Mouse (Mus musculus): ENCODE data around the gene Nr2c2ap. TPM values are rescaled to one million over a fixed set of nuclear protein-coding genes. Genes with fewer than 3 reads are reported as not detected.

Gene Nr2c2ap
- polyA plus RNA-seq, 1 experiment from 2014 or later = 18.7 TPM

DNA sequence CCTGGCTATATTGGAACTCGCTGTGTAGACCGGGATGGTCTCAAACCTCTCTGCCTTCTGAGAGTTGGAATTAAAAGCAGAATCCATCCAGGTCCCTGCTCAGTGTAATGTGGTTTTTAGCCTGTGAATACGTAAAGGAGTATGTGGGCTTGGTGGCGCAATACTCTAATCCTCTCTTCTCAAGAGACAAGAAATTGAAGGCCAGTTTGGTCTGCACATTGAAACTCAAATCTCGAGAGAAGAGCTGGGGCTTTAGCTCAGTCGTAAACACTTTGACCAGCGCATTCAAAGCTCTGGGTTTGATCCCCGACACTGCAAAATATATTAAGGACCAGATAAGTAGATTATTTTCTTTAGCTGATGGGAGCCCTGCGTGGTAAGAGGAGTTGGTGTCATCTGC, 8.8 kb downstream of the Nr2c2ap start:
- H3K27me3 ChIP-seq (replicated peaks; ENCODE audit: control insufficient read depth, insufficient read depth, low read length) = no peaks in the 10 kb centered on the region
- peak overlapping the region; percentile 72 for H3K27ac ChIP-seq (replicated peaks; ENCODE audit: low read depth, low read length)
- peaks cover 12% of the 10 kb centered on the region for H3K4me1 ChIP-seq (ENCODE audit: control insufficient read depth, insufficient read depth, low read length)
- H3K9ac ChIP-seq (ENCODE audit: low read depth, low read length) = peak overlapping the region; percentile 72
- no peaks in the 10 kb centered on the region for H3K9me3 ChIP-seq (ENCODE audit: control insufficient read depth, low read length)
- DNase-seq (ENCODE audit: low spot score) = no peak
- peaks cover 43% of the 10 kb centered on the region for H3K36me3 ChIP-seq (ENCODE audit: control insufficient read depth, insufficient read depth, low read length)
- H3K4me3 ChIP-seq (ENCODE audit: low read depth, low read length) = peak overlapping the region; percentile 56
- WGBS = 11% methylated on average over 9 of the region's 9 CpGs
- peak overlapping the region; percentile 62 for H3K4me2 ChIP-seq (ENCODE audit: low read depth, low read length)
- no peak for ATAC-seq (ENCODE audit: low read depth)

DNA sequence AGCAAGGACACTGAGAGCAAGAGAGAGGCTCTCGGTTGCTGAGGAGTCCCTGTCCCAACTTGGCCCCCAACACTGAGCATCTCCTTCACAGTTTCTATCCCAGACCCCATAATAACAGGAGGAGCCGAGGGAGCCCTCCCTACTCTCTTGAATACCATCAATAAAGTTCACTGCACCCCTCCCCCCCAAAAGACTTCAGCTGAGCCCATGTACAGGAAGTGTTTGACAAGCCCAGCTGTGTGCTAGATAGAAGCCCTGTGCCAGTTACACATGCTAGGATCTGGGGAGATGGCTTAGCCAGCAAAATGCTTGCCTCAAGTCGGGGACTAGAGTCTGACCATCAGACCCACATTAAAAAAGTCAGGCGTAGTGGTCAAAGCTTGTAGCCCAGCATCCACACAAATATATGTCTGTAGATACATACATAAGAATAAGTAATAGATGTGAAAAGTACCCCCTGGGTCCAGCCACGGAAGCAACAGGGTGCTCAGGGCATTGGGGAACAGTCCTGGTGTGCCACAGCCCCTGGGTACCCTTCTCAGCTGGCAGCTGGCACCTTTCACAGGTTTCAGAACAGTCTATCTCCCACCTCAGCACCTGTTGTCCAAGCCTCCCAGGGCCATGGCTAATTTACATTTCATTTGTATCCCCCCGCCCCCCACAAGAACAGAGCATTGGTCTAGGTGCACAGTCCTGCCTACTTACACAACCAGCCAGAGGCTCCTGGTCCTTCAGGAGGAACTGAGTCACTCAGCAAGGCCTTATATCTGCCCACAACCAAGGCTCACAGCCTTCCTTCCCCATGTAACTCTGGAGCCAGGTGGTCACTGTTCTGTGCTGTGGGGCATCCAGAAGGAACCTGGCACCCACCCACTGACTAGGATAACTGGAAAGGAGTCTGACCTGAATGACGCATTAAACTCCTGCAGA, 16.8 kb downstream of the Nr2c2ap start:
- H3K27me3 ChIP-seq (replicated peaks; ENCODE audit: control insufficient read depth, insufficient read depth, low read length) = no peaks in the 10 kb centered on the region
- WGBS = 90% methylated on average over 7 of the region's 7 CpGs
- H3K27ac ChIP-seq (replicated peaks; ENCODE audit: low read depth, low read length) = no peak overlapping the region
- ATAC-seq (ENCODE audit: low read depth) (no peak), DNase-seq (ENCODE audit: low spot score) (no peak)
- peaks cover 36% of the 10 kb centered on the region for H3K36me3 ChIP-seq (ENCODE audit: control insufficient read depth, insufficient read depth, low read length)
- no peaks in the 10 kb centered on the region for H3K9me3 ChIP-seq (ENCODE audit: control insufficient read depth, low read length)
- no peaks in the 10 kb centered on the region for H3K4me1 ChIP-seq (ENCODE audit: control insufficient read depth, insufficient read depth, low read length)
- no peak overlapping the region for H3K4me2 ChIP-seq (ENCODE audit: low read depth, low read length)
- no peak overlapping the region for H3K4me3 ChIP-seq (ENCODE audit: low read depth, low read length)
- no peak overlapping the region for H3K9ac ChIP-seq (ENCODE audit: low read depth, low read length)

DNA sequence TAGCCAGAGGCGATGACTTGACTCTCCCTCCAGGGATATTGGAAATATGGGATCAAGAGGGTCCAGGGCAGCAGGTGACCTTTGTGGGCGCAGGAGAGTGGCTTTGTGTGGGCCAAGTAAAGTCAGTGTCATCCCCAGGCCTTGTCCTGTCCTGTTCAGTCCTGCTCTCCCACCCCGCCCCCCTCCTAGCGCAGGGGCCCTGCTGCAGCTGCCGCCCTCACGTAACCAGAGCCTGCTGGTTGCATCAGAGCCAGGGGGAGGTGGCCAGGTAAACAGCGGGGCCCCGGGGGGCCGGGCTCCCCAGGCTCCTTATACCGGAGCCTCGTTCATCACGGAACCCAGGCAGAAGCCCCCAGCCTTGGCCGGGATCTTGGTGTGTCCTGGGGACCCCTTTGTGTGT, 19.0 kb downstream of the Nr2c2ap start:
- ATAC-seq (ENCODE audit: low read depth) (peak; percentile 64), DNase-seq (ENCODE audit: low spot score) (peak; percentile 64)
- 8% methylated on average over 12 of the region's 13 CpGs for WGBS
- Histone ChIP-seq H3K4me1 (ENCODE audit: control insufficient read depth, insufficient read depth, low read length) (no peaks in the 10 kb centered on the region), H3K27ac (replicated peaks; ENCODE audit: low read depth, low read length) (0 out of 2 replicates have a peak overlapping the region, but pooled peaks have one; percentile 15), H3K9ac (ENCODE audit: low read depth, low read length) (peak overlapping the region; percentile 46; the same call in 1 of the 2 replicates), H3K36me3 (ENCODE audit: control insufficient read depth, insufficient read depth, low read length) (peaks cover 22% of the 10 kb centered on the region), H3K9me3 (ENCODE audit: control insufficient read depth, low read length) (no peaks in the 10 kb centered on the region), H3K4me3 (ENCODE audit: low read depth, low read length) (no peak overlapping the region), H3K27me3 (replicated peaks; ENCODE audit: control insufficient read depth, insufficient read depth, low read length) (no peaks in the 10 kb centered on the region), H3K4me2 (ENCODE audit: low read depth, low read length) (peak overlapping the region; percentile 29; the same call in 1 of the 2 replicates)

DNA sequence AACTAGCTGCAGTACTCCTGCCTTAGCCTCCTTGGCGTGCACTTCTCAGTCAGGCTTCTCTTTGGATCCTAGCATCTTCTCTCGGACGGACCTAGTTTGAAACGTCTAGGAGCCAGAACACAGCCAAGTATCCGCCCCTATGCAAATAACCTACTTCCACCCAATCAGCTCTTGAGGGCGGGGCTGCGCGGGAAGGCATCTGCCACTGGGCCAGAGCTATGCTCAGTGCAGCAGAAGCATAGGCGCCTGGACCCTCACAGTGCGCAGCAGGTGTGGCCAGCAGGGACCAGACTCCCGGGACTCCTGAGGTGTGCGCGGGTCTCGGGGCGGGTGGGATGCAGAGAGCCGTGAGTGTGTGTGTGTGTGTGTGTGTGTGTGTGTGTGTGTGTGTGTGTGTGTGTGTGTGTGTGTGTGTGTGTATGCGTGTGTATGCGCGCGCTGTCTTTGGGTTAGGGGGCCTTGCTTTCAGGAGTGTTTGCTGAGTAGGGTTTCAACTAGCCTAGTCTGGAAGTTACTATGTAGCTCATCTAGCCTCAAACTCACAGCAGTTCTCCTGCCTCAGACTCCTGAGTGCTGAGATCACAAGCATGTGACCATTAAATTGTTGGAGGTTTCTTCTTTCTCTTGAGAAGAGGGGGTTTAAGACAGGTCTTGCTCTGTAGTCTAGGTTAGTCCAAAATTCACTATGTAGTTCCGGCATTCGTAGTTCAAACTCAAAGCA, 21.6 kb downstream of the Nr2c2ap start:
- H3K27me3 ChIP-seq (replicated peaks; ENCODE audit: control insufficient read depth, insufficient read depth, low read length) = no peaks in the 10 kb centered on the region

GRCm38 (mm10) chr8:70157240-70157800, 26.2 kb downstream of the Nr2c2ap start:
- Histone ChIP-seq H3K4me2 (ENCODE audit: low read depth, low read length) (no peak overlapping the region), H3K4me1 (ENCODE audit: control insufficient read depth, insufficient read depth, low read length) (no peaks in the 10 kb centered on the region), H3K36me3 (ENCODE audit: control insufficient read depth, insufficient read depth, low read length) (no peaks in the 10 kb centered on the region), H3K9me3 (ENCODE audit: control insufficient read depth, low read length) (no peaks in the 10 kb centered on the region), H3K4me3 (ENCODE audit: low read depth, low read length) (no peak overlapping the region), H3K27ac (replicated peaks; ENCODE audit: low read depth, low read length) (no peak overlapping the region), H3K27me3 (replicated peaks; ENCODE audit: control insufficient read depth, insufficient read depth, low read length) (no peaks in the 10 kb centered on the region), H3K9ac (ENCODE audit: low read depth, low read length) (no peak overlapping the region)
- ATAC-seq (ENCODE audit: low read depth) (no peak), DNase-seq (ENCODE audit: low spot score) (no peak)
- 87% methylated on average over 1 of the region's 1 CpGs for WGBS

More for the DNA sequence above, 21.6 kb downstream of the Nr2c2ap start:
- Histone ChIP-seq H3K4me1 (ENCODE audit: control insufficient read depth, insufficient read depth, low read length) (no peaks in the 10 kb centered on the region), H3K4me3 (ENCODE audit: low read depth, low read length) (no peak overlapping the region), H3K9ac (ENCODE audit: low read depth, low read length) (no peak overlapping the region), H3K4me2 (ENCODE audit: low read depth, low read length) (peak overlapping the region; percentile 45), H3K9me3 (ENCODE audit: control insufficient read depth, low read length) (no peaks in the 10 kb centered on the region), H3K27ac (replicated peaks; ENCODE audit: low read depth, low read length) (no peak overlapping the region), H3K36me3 (ENCODE audit: control insufficient read depth, insufficient read depth, low read length) (no peaks in the 10 kb centered on the region)
- peak; percentile 96 for ATAC-seq (ENCODE audit: low read depth)
- peak; percentile 94 for DNase-seq (ENCODE audit: low spot score)
- 16% methylated on average over 15 of the region's 22 CpGs for whole genome bisulfite sequencing

- Histone ChIP-seq H3K4me3 (ENCODE audit: low read depth, low read length) (peak overlapping the region; percentile 50), H3K27ac (replicated peaks; ENCODE audit: low read depth, low read length) (0 out of 2 replicates have a peak overlapping the region, but pooled peaks have one; percentile 15), H3K4me2 (ENCODE audit: low read depth, low read length) (peak overlapping the region; percentile 73), H3K9me3 (ENCODE audit: control insufficient read depth, low read length) (no peaks in the 10 kb centered on the region), H3K9ac (ENCODE audit: low read depth, low read length) (peak overlapping the region; percentile 62), H3K36me3 (ENCODE audit: control insufficient read depth, insufficient read depth, low read length) (no peaks in the 10 kb centered on the region), H3K27me3 (replicated peaks; ENCODE audit: control insufficient read depth, insufficient read depth, low read length) (no peaks in the 10 kb centered on the region), H3K4me1 (ENCODE audit: control insufficient read depth, insufficient read depth, low read length) (no peaks in the 10 kb centered on the region)
- 17% methylated on average over 25 of the region's 40 CpGs for WGBS
- DNase-seq (ENCODE audit: low spot score) (peak; percentile 87), ATAC-seq (ENCODE audit: low read depth) (peak; percentile 94)
These were observed 27.1 kb downstream of the Nr2c2ap start for GRCm38 (mm10) chr8:70158069-70158853.

GRCm38 (mm10) chr8:70159211-70159610, 28.1 kb downstream of the Nr2c2ap start:
- 85% methylated on average over 4 of the region's 4 CpGs for WGBS
- Histone ChIP-seq H3K9ac (ENCODE audit: low read depth, low read length) (no peak overlapping the region), H3K27ac (replicated peaks; ENCODE audit: low read depth, low read length) (no peak overlapping the region), H3K36me3 (ENCODE audit: control insufficient read depth, insufficient read depth, low read length) (no peaks in the 10 kb centered on the region), H3K9me3 (ENCODE audit: control insufficient read depth, low read length) (no peaks in the 10 kb centered on the region), H3K4me2 (ENCODE audit: low read depth, low read length) (no peak overlapping the region), H3K4me1 (ENCODE audit: control insufficient read depth, insufficient read depth, low read length) (no peaks in the 10 kb centered on the region), H3K4me3 (ENCODE audit: low read depth, low read length) (no peak overlapping the region), H3K27me3 (replicated peaks; ENCODE audit: control insufficient read depth, insufficient read depth, low read length) (no peaks in the 10 kb centered on the region)
- ATAC-seq (ENCODE audit: low read depth) (no peak), DNase-seq (ENCODE audit: low spot score) (no peak)

DNA sequence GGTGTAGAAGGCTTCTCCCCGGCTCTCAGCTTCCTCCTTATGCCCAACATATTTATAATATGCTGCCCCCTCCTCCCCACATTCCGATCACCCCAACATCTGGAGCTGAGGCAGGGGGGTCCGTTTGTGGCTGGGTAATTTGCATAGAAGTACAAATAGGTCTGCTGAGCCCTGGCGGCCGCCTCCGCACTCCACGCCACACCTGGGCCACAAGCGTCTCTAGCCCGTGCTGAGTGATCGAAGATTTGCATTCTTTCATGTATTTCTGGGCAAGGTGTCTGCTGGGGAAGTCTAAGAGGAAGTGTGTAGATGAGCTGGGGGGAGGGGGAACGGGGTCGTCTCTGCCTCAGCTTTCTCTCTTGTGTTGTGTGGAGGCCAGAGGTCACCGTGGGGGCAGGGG, 28.9 kb downstream of the Nr2c2ap start:
- DNase-seq (ENCODE audit: low spot score) = no peak
- WGBS = 54% methylated on average over 13 of the region's 13 CpGs
- H3K4me3 ChIP-seq (ENCODE audit: low read depth, low read length) = no peak overlapping the region

More for the DNA sequence above, 28.9 kb downstream of the Nr2c2ap start:
- Histone ChIP-seq H3K9me3 (ENCODE audit: control insufficient read depth, low read length) (no peaks in the 10 kb centered on the region), H3K27me3 (replicated peaks; ENCODE audit: control insufficient read depth, insufficient read depth, low read length) (0 out of 2 replicates have a peak, but pooled peaks cover 2% of the 10 kb centered on the region), H3K27ac (replicated peaks; ENCODE audit: low read depth, low read length) (no peak overlapping the region), H3K4me2 (ENCODE audit: low read depth, low read length) (no peak overlapping the region), H3K4me1 (ENCODE audit: control insufficient read depth, insufficient read depth, low read length) (no peaks in the 10 kb centered on the region), H3K36me3 (ENCODE audit: control insufficient read depth, insufficient read depth, low read length) (no peaks in the 10 kb centered on the region), H3K9ac (ENCODE audit: low read depth, low read length) (no peak overlapping the region)
- no peak for ATAC-seq (ENCODE audit: low read depth)
